Mouse (Mus musculus): ENCODE measurements around the gene Rac1. TPM values are rescaled to one million over a fixed set of nuclear protein-coding genes. Genes with fewer than 3 reads are reported as not detected.

Rac1 gene
- polyA plus RNA-seq, 1 experiment from 2014 or later, result 540 TPM

GRCm38 (mm10) chr5:143522882-143523281 lies 5.0 kb downstream of the Rac1 start:
- Histone ChIP-seq H3K27ac (replicated peaks; ENCODE audit: low read depth, low read length) (no peak overlapping the region), H3K4me2 (ENCODE audit: low read depth, low read length) (no peak overlapping the region), H3K9me3 (replicated peaks; ENCODE audit: control insufficient read depth, low read length) (no peaks in the 10 kb centered on the region), H3K27me3 (ENCODE audit: control insufficient read depth, insufficient read depth, low read length) (no peaks in the 10 kb centered on the region), H3K36me3 (replicated peaks; ENCODE audit: control insufficient read depth, insufficient read depth, low read depth, low read length) (no peaks in the 10 kb centered on the region), H3K4me3 (ENCODE audit: low read depth, low read length) (no peak overlapping the region), H3K4me1 (ENCODE audit: control insufficient read depth, insufficient read depth, low read length) (peaks cover 5% of the 10 kb centered on the region), H3K9ac (replicated peaks; ENCODE audit: low read length) (no peak overlapping the region)
- ATAC-seq (replicated peaks; ENCODE audit: insufficient number of reproducible peaks, low FRiP score, low TSS enrichment, low read depth), result no peak
- 91% methylated on average over 3 of the region's 3 CpGs for WGBS
- DNase-seq (ENCODE audit: low spot score), result no peak

GRCm38 (mm10) chr5:143520415-143520814 lies 7.4 kb downstream of the Rac1 start:
- H3K9ac ChIP-seq (replicated peaks; ENCODE audit: low read length), result no peak overlapping the region
- no peaks in the 10 kb centered on the region for H3K27me3 ChIP-seq (ENCODE audit: control insufficient read depth, insufficient read depth, low read length)
- DNase-seq (ENCODE audit: low spot score) (no peak), ATAC-seq (replicated peaks; ENCODE audit: insufficient number of reproducible peaks, low FRiP score, low TSS enrichment, low read depth) (no peak)
- peaks cover 4% of the 10 kb centered on the region; the same call in 1 of the 2 replicates for H3K36me3 ChIP-seq (replicated peaks; ENCODE audit: control insufficient read depth, insufficient read depth, low read depth, low read length)
- H3K27ac ChIP-seq (replicated peaks; ENCODE audit: low read depth, low read length), result no peak overlapping the region
- H3K9me3 ChIP-seq (replicated peaks; ENCODE audit: control insufficient read depth, low read length), result no peaks in the 10 kb centered on the region
- H3K4me2 ChIP-seq (ENCODE audit: low read depth, low read length), result no peak overlapping the region
- WGBS, result 91% methylated on average over 2 of the region's 2 CpGs
- no peak overlapping the region for H3K4me3 ChIP-seq (ENCODE audit: low read depth, low read length)
- H3K4me1 ChIP-seq (ENCODE audit: control insufficient read depth, insufficient read depth, low read length), result no peaks in the 10 kb centered on the region

- Histone ChIP-seq H3K36me3 (replicated peaks; ENCODE audit: control insufficient read depth, insufficient read depth, low read depth, low read length) (peaks cover 6% of the 10 kb centered on the region), H3K9ac (replicated peaks; ENCODE audit: low read length) (no peak overlapping the region; the same call in 1 of the 2 replicates), H3K9me3 (replicated peaks; ENCODE audit: control insufficient read depth, low read length) (no peaks in the 10 kb centered on the region), H3K4me3 (ENCODE audit: low read depth, low read length) (no peak overlapping the region), H3K4me2 (ENCODE audit: low read depth, low read length) (no peak overlapping the region), H3K4me1 (ENCODE audit: control insufficient read depth, insufficient read depth, low read length) (no peaks in the 10 kb centered on the region), H3K27ac (replicated peaks; ENCODE audit: low read depth, low read length) (no peak overlapping the region), H3K27me3 (ENCODE audit: control insufficient read depth, insufficient read depth, low read length) (no peaks in the 10 kb centered on the region)
- DNase-seq (ENCODE audit: low spot score) (no peak), ATAC-seq (replicated peaks; ENCODE audit: insufficient number of reproducible peaks, low FRiP score, low TSS enrichment, low read depth) (no peak)
- 89% methylated on average over 6 of the region's 6 CpGs for WGBS
Observed at GRCm38 (mm10) chr5:143518045-143518591, 9.7 kb downstream of the Rac1 start.

GRCm38 (mm10) chr5:143517436-143517835 lies 10.4 kb downstream of the Rac1 start:
- Histone ChIP-seq H3K4me1 (ENCODE audit: control insufficient read depth, insufficient read depth, low read length) (no peaks in the 10 kb centered on the region), H3K36me3 (replicated peaks; ENCODE audit: control insufficient read depth, insufficient read depth, low read depth, low read length) (peaks cover 6% of the 10 kb centered on the region), H3K9ac (replicated peaks; ENCODE audit: low read length) (no peak overlapping the region), H3K27me3 (ENCODE audit: control insufficient read depth, insufficient read depth, low read length) (no peaks in the 10 kb centered on the region), H3K4me2 (ENCODE audit: low read depth, low read length) (no peak overlapping the region), H3K27ac (replicated peaks; ENCODE audit: low read depth, low read length) (no peak overlapping the region), H3K9me3 (replicated peaks; ENCODE audit: control insufficient read depth, low read length) (no peaks in the 10 kb centered on the region), H3K4me3 (ENCODE audit: low read depth, low read length) (no peak overlapping the region)
- DNase-seq (ENCODE audit: low spot score), result no peak
- ATAC-seq (replicated peaks; ENCODE audit: insufficient number of reproducible peaks, low FRiP score, low TSS enrichment, low read depth), result no peak
- WGBS, result 83% methylated on average over 6 of the region's 6 CpGs

- Histone ChIP-seq H3K4me3 (ENCODE audit: low read depth, low read length) (no peak overlapping the region), H3K4me2 (ENCODE audit: low read depth, low read length) (no peak overlapping the region)
- ATAC-seq (replicated peaks; ENCODE audit: insufficient number of reproducible peaks, low FRiP score, low TSS enrichment, low read depth), result no peak
Observed at GRCm38 (mm10) chr5:143517005-143517404, 10.8 kb downstream of the Rac1 start.

GRCm38 (mm10) chr5:143514878-143515277 lies 13.0 kb downstream of the Rac1 start:
- ATAC-seq (replicated peaks; ENCODE audit: insufficient number of reproducible peaks, low FRiP score, low TSS enrichment, low read depth), result no peak
- no peaks in the 10 kb centered on the region for H3K9me3 ChIP-seq (replicated peaks; ENCODE audit: control insufficient read depth, low read length)
- no peak overlapping the region for H3K9ac ChIP-seq (replicated peaks; ENCODE audit: low read length)
- no peak for DNase-seq (ENCODE audit: low spot score)
- H3K27me3 ChIP-seq (ENCODE audit: control insufficient read depth, insufficient read depth, low read length), result no peaks in the 10 kb centered on the region
- H3K27ac ChIP-seq (replicated peaks; ENCODE audit: low read depth, low read length), result no peak overlapping the region
- no peak overlapping the region for H3K4me3 ChIP-seq (ENCODE audit: low read depth, low read length)
- WGBS, result 93% methylated on average over 5 of the region's 5 CpGs
- no peaks in the 10 kb centered on the region for H3K4me1 ChIP-seq (ENCODE audit: control insufficient read depth, insufficient read depth, low read length)
- H3K4me2 ChIP-seq (ENCODE audit: low read depth, low read length), result no peak overlapping the region
- peaks cover 11% of the 10 kb centered on the region for H3K36me3 ChIP-seq (replicated peaks; ENCODE audit: control insufficient read depth, insufficient read depth, low read depth, low read length)

More at GRCm38 (mm10) chr5:143517005-143517404, 10.8 kb downstream of the Rac1 start:
- no peak for DNase-seq (ENCODE audit: low spot score)
- 92% methylated on average over 11 of the region's 11 CpGs for WGBS
- H3K4me1 ChIP-seq (ENCODE audit: control insufficient read depth, insufficient read depth, low read length), result no peaks in the 10 kb centered on the region
- H3K27ac ChIP-seq (replicated peaks; ENCODE audit: low read depth, low read length), result no peak overlapping the region
- no peaks in the 10 kb centered on the region for H3K27me3 ChIP-seq (ENCODE audit: control insufficient read depth, insufficient read depth, low read length)
- H3K9me3 ChIP-seq (replicated peaks; ENCODE audit: control insufficient read depth, low read length), result no peaks in the 10 kb centered on the region
- no peak overlapping the region for H3K9ac ChIP-seq (replicated peaks; ENCODE audit: low read length)
- H3K36me3 ChIP-seq (replicated peaks; ENCODE audit: control insufficient read depth, insufficient read depth, low read depth, low read length), result peaks cover 9% of the 10 kb centered on the region

GRCm38 (mm10) chr5:143512305-143512704 lies 15.5 kb downstream of the Rac1 start:
- H3K36me3 ChIP-seq (replicated peaks; ENCODE audit: control insufficient read depth, insufficient read depth, low read depth, low read length), result peaks cover 11% of the 10 kb centered on the region
- no peak overlapping the region for H3K4me2 ChIP-seq (ENCODE audit: low read depth, low read length)
- H3K9me3 ChIP-seq (replicated peaks; ENCODE audit: control insufficient read depth, low read length), result no peaks in the 10 kb centered on the region
- H3K27ac ChIP-seq (replicated peaks; ENCODE audit: low read depth, low read length), result no peak overlapping the region
- no peak for DNase-seq (ENCODE audit: low spot score)
- H3K9ac ChIP-seq (replicated peaks; ENCODE audit: low read length), result no peak overlapping the region
- ATAC-seq (replicated peaks; ENCODE audit: insufficient number of reproducible peaks, low FRiP score, low TSS enrichment, low read depth), result no peak
- WGBS, result 93% methylated on average over 4 of the region's 4 CpGs
- no peak overlapping the region for H3K4me3 ChIP-seq (ENCODE audit: low read depth, low read length)
- H3K27me3 ChIP-seq (ENCODE audit: control insufficient read depth, insufficient read depth, low read length), result no peaks in the 10 kb centered on the region
- H3K4me1 ChIP-seq (ENCODE audit: control insufficient read depth, insufficient read depth, low read length), result peaks cover 9% of the 10 kb centered on the region

- Histone ChIP-seq H3K4me1 (ENCODE audit: control insufficient read depth, insufficient read depth, low read length) (peaks cover 9% of the 10 kb centered on the region), H3K27me3 (ENCODE audit: control insufficient read depth, insufficient read depth, low read length) (no peaks in the 10 kb centered on the region), H3K4me3 (ENCODE audit: low read depth, low read length) (no peak overlapping the region), H3K9me3 (replicated peaks; ENCODE audit: control insufficient read depth, low read length) (no peaks in the 10 kb centered on the region), H3K4me2 (ENCODE audit: low read depth, low read length) (no peak overlapping the region), H3K9ac (replicated peaks; ENCODE audit: low read length) (no peak overlapping the region), H3K27ac (replicated peaks; ENCODE audit: low read depth, low read length) (no peak overlapping the region), H3K36me3 (replicated peaks; ENCODE audit: control insufficient read depth, insufficient read depth, low read depth, low read length) (peaks cover 9% of the 10 kb centered on the region)
- no peak for ATAC-seq (replicated peaks; ENCODE audit: insufficient number of reproducible peaks, low FRiP score, low TSS enrichment, low read depth)
- DNase-seq (ENCODE audit: low spot score), result no peak
- WGBS, result 80% methylated on average over 4 of the region's 4 CpGs
Observed at GRCm38 (mm10) chr5:143511577-143511976, 16.3 kb downstream of the Rac1 start.

Data from embryonic facial prominence, embryonic 11.5 days (tissue).